Mouse (Mus musculus) intestine, postnatal 0 days (tissue): ENCODE data around the gene Dtx1. TPM values are rescaled to one million over a fixed set of nuclear protein-coding genes. Genes with fewer than 3 reads are reported as not detected.

Experiments
- ATAC-seq: fragments of 200-750 bp; cut with Nextera tagmentation; 2 replicates; pipeline ENCODE4 v1.8.0; 2017; ENCODE audit warnings: mild to moderate bottlenecking, moderate TSS enrichment, moderate library complexity
- H3K27ac ChIP-seq: fragments of 300-500 bp; sonication (generic); 2 replicates; pipeline ENCODE4 v1.5.1; 2014; ENCODE audit warnings: mild to moderate bottlenecking, low read depth, low read length, moderate library complexity
- H3K27me3 ChIP-seq: fragments of 300-500 bp; sonication (generic); replicated peaks from 2 replicates; pipeline ENCODE4 v1.6.1; 2014; ENCODE audit warnings: low read length, mixed read lengths; ENCODE audit not compliant: control insufficient read depth, insufficient read depth
- H3K36me3 ChIP-seq: fragments of 300-500 bp; sonication (generic); 2 replicates; pipeline ENCODE4 v1.6.1; 2014; ENCODE audit warnings: mild to moderate bottlenecking, moderate library complexity; ENCODE audit not compliant: control insufficient read depth, insufficient read depth
- H3K4me1 ChIP-seq: fragments of 300-500 bp; sonication (generic); replicated peaks from 2 replicates; pipeline ENCODE4 v1.6.1; 2014; ENCODE audit warnings: antibody characterized with exemption, low read length, mixed read lengths; ENCODE audit not compliant: control insufficient read depth, insufficient read depth
- H3K4me2 ChIP-seq: fragments of 300-500 bp; sonication (generic); replicated peaks from 2 replicates; pipeline ENCODE4 v1.6.1; 2014; ENCODE audit warnings: low read depth, mild to moderate bottlenecking, moderate library complexity
- H3K4me3 ChIP-seq: fragments of 300-500 bp; sonication (generic); 2 replicates; pipeline ENCODE4 v1.5.1; 2014; ENCODE audit warnings: low read depth, low read length
- H3K9ac ChIP-seq: fragments of 300-500 bp; sonication (generic); 2 replicates; pipeline ENCODE4 v1.6.1; 2014; ENCODE audit warnings: mild to moderate bottlenecking, low read depth, low read length
- H3K9me3 ChIP-seq: fragments of 300-500 bp; sonication (generic); 2 replicates; pipeline ENCODE4 v1.6.1; 2016; ENCODE audit warnings: mixed run types; ENCODE audit not compliant: control insufficient read depth
- CTCF ChIP-seq: sonication (generic); IDR thresholded peaks from 2 replicates; pipeline ENCODE4 v1.5.1; 2016; ENCODE audit warnings: low read depth, mild to moderate bottlenecking, control low read depth, antibody characterized with exemption, moderate library complexity
- WGBS: fragments of 180-500 bp; shearing (Covaris S2); extraction: QIAGEN DNeasy Blood & Tissue Kit; methylation state at CpG from one replicate; pipeline ENCODE4 v1.1.7; 2014; 5-methylcytosine and 5-hydroxymethylcytosine counted together
- polyA plus RNA-seq: library from polyadenylated mRNA; unstranded; fragments of >200 nt; fragmentation: Nextera tagmentation; extraction: Ambion mirVana; gene quantifications from 2 replicates; pipeline ENCODE4 v1.2.1, GENCODE M21; 2015

Dtx1 gene
- polyA plus RNA-seq, 1 experiment from 2014 or later = 2.3 TPM

DNA sequence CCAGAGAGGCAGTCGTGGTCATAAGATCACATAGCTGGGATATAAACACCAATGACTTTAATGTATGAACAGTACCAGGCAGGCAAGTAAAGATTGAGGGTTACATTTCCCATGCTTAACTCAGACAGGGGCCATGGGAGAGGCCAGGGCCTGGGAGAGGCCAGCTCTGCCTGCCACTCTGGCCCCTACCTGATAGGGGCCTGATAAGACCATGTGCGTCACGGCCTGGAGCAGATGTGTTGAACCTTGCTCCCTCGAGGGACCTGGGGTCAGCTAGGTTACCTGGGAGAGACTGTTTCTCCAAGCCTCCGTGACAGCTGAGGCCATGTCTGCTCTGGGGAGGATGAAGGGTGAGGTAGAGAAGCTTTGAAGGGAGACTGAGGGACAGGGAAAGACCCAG lies 60.5 kb downstream of the Dtx1 start:
- Histone ChIP-seq H3K4me3 (no peak overlapping the region), H3K9me3 (no peaks in the 10 kb centered on the region), H3K9ac (no peak overlapping the region), H3K4me1 (0 out of 2 replicates have a peak, but pooled peaks cover 2% of the 10 kb centered on the region), H3K27me3 (peaks cover 16% of the 10 kb centered on the region), H3K27ac (no peak overlapping the region), H3K4me2 (peak overlapping the region; percentile 45), H3K36me3 (no peaks in the 10 kb centered on the region)
- 33% methylated on average over 5 of the region's 5 CpGs for WGBS
- TF ChIP-seq CTCF = no peak
- peak; percentile 39; the same call in 1 of the 2 replicates for ATAC-seq

DNA sequence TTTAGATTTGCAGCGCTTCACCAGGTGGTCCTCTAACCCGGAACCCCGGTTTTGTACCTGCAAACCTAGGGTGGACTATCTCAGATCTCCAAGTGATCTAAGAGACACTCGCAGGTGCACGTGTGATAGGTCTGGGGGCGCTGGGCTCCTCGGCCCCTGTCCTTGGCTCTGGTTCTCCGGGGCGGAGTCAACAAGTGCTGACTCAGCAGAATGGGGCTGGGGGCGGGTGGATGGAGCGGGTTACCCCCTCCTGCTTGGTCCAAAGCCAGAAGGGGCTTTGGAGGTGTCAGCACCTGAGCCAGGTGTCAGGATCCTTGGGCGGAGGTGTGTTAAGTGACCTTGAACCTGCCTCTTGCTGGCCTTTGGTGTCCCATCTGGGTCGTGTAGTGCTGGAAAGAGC lies 61.8 kb downstream of the Dtx1 start:
- 28% methylated on average over 13 of the region's 13 CpGs for WGBS
- ATAC-seq = no peak
- Histone ChIP-seq H3K27me3 (peaks cover 16% of the 10 kb centered on the region), H3K36me3 (no peaks in the 10 kb centered on the region), H3K4me3 (peak overlapping the region; percentile 33), H3K4me1 (0 out of 2 replicates have a peak, but pooled peaks cover 2% of the 10 kb centered on the region), H3K27ac (no peak overlapping the region), H3K4me2 (peak overlapping the region; percentile 68), H3K9ac (no peak overlapping the region), H3K9me3 (no peaks in the 10 kb centered on the region)
- no peak for TF ChIP-seq CTCF

DNA sequence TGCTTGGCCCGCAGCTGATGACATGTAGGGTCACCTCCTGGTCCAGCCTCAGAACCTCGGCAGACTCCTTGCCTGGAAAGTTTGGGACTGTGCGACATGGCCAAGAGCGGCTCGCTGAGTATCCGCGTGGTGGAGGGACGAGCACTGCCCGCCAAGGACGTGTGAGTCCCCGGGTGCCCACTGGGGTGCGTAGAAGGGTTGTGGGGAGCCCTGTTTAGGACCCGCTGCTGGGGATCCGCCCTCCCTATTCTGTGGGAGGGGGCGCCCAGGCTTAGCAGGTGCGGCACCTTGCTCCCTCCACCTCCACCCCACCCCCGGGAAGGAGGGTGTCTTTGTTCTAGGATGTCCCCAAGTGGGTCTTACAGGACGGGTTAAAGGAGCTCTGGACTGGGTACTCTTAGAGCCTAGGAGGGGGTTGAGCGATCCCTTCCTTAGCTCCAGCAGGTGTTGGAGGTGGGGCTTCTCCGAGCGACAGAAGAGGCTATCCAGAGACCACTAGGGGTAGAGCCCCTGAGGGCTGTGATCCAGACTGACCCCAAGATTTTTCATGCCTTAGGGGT lies 62.3 kb downstream of the Dtx1 start:
- WGBS = 2% methylated on average over 21 of the region's 21 CpGs
- peaks cover 16% of the 10 kb centered on the region for H3K27me3 ChIP-seq
- TF ChIP-seq CTCF = 0 out of 2 replicates have a peak, but pooled peaks have one; percentile 20
- H3K9ac ChIP-seq = no peak overlapping the region; the same call in 1 of the 2 replicates
- peak overlapping the region; percentile 68 for H3K4me2 ChIP-seq
- H3K36me3 ChIP-seq = no peaks in the 10 kb centered on the region
- 0 out of 2 replicates have a peak, but pooled peaks cover 2% of the 10 kb centered on the region for H3K4me1 ChIP-seq
- peak; percentile 12; the same call in 1 of the 2 replicates for ATAC-seq
- H3K9me3 ChIP-seq = no peaks in the 10 kb centered on the region
- no peak overlapping the region for H3K27ac ChIP-seq
- H3K4me3 ChIP-seq = peak overlapping the region; percentile 33

DNA sequence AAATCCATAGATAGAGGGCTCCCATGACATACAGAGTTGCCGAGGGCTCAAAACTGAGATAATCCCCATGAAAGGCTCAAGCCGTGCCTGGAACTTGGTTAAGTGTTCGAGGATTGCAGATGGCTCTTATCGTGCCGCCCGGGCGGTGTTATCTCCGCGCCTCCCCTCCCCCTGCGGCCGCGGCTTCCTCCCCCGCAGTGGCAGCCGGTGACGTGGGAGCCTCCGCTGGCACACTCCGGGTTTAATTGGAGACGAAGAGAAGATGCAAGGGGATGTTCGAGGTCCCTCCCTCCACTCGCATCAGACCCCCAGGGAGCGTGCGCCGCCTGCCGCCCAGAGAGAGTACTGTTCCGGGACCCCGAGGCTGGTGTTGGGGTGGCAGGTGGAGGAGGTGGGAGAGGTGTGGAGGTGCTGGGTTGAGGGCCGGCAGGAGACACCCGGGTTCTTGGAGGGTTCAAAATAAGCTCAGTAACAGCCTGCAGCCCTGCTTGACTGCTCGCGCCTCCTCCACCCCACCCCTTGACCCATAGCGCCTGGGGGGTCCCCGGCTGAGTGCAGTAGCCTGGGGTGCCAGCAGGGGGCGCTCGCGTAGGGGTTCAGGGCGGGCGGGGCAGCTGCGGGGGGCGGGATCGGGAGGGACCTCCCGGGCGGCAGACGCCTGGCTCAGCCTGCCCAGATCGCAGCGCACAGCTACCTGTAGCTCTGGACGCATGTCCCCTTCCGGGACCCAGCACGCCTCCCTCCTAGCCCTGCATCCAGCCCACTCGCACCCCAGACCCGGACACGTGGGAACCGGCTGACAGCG lies 63.0 kb downstream of the Dtx1 start, which contains the start of gene Rasal1:
Gene Rasal1 (plus strand): TSS at position 244 of the 805 bp plus-strand sequence.
- peak; percentile 61 for TF ChIP-seq CTCF
- H3K9me3 ChIP-seq = no peaks in the 10 kb centered on the region
- H3K4me3 ChIP-seq = peak within 1 kb of the TSS; percentile 33
- H3K4me1 ChIP-seq = 0 out of 2 replicates have a peak, but pooled peaks cover 2% of the 10 kb centered on the region
- no peak within 1 kb of the TSS for H3K27ac ChIP-seq
- H3K27me3 ChIP-seq = peaks cover 16% of the 10 kb centered on the region
- ATAC-seq = peak; percentile 57
- H3K36me3 ChIP-seq = no peaks in the 10 kb centered on the region
- peak within 1 kb of the TSS; percentile 68 for H3K4me2 ChIP-seq
- H3K9ac ChIP-seq = no peak within 1 kb of the TSS; the same call in 1 of the 2 replicates
- 1% methylated on average over 52 of the region's 53 CpGs for WGBS

DNA sequence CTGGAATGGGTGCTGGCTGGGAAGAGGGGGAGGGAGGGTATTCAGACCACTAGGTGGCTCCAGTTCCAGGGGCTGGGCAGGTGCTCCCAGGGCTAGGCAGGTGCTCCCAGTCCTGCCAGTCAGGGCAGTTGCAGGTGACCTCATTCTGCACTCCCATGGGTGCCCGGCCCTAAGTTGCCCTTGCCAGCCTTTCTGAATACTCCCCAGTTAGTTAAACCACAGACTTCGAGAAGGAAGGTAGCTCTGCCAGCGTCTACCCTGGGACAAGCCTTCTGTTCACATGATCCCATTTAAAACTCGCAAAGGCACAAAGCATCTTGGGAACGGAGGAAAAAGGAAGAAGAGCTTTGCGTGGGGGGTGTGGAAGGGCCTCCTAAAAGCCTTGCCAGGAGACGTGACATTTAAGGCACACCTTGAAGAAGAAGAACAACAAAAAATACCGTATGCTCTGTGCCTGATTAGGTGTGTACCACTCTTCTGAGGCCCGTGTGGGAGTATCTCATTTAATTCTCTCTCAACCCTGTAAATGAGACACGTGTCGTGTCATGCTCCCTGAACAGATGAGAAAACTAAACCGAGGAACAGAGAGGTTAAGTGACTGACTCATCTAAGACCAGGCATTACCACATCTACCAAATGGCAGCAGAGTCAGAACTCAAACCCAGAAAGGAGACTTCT lies 63.8 kb downstream of the Dtx1 start:
- no peaks in the 10 kb centered on the region for H3K36me3 ChIP-seq
- 0 out of 2 replicates have a peak, but pooled peaks cover 2% of the 10 kb centered on the region for H3K4me1 ChIP-seq
- TF ChIP-seq CTCF = peak; percentile 25; the same call in 1 of the 2 replicates
- H3K27me3 ChIP-seq = peaks cover 20% of the 10 kb centered on the region
- no peaks in the 10 kb centered on the region for H3K9me3 ChIP-seq
- peak overlapping the region; percentile 68; the same call in 1 of the 2 replicates for H3K4me2 ChIP-seq
- 33% methylated on average over 12 of the region's 12 CpGs for WGBS
- H3K4me3 ChIP-seq = peak overlapping the region; percentile 33; the same call in 1 of the 2 replicates
- ATAC-seq = no peak
- no peak overlapping the region for H3K9ac ChIP-seq
- no peak overlapping the region for H3K27ac ChIP-seq

DNA sequence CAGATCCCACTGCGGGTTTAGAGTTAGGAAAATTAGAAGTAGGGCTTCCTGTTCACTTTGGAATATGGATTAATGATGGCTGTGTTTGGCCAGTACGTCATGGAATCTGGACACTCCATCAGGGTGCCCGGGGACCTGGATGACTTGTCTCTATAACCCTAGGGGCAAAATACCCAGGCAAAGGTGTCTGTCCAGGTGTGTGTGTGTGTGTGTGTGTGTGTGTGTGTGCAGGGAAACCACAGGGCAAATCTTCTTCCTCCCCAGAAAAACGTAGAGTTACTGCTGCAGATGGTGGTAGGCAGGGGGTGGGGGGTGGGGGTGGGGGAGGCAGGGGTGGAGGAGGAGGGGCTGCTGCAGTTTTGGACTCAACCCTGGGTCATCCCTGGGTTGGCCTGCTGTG lies 64.4 kb downstream of the Dtx1 start:
- WGBS = 65% methylated on average over 4 of the region's 4 CpGs
- H3K36me3 ChIP-seq = no peaks in the 10 kb centered on the region
- H3K9me3 ChIP-seq = no peaks in the 10 kb centered on the region
- H3K27me3 ChIP-seq = peaks cover 20% of the 10 kb centered on the region
- no peak overlapping the region for H3K4me2 ChIP-seq
- TF ChIP-seq CTCF = no peak
- no peak overlapping the region for H3K4me3 ChIP-seq
- no peak for ATAC-seq
- H3K4me1 ChIP-seq = 0 out of 2 replicates have a peak, but pooled peaks cover 2% of the 10 kb centered on the region
- H3K27ac ChIP-seq = no peak overlapping the region
- no peak overlapping the region for H3K9ac ChIP-seq
